Mouse (Mus musculus): ENCODE results near the gene Aoc1. TPM values are rescaled to one million over a fixed set of nuclear protein-coding genes. Genes with fewer than 3 reads are reported as not detected.

Gene Aoc1
- polyA plus RNA-seq, 1 experiment from 2014 or later = not detected

DNA sequence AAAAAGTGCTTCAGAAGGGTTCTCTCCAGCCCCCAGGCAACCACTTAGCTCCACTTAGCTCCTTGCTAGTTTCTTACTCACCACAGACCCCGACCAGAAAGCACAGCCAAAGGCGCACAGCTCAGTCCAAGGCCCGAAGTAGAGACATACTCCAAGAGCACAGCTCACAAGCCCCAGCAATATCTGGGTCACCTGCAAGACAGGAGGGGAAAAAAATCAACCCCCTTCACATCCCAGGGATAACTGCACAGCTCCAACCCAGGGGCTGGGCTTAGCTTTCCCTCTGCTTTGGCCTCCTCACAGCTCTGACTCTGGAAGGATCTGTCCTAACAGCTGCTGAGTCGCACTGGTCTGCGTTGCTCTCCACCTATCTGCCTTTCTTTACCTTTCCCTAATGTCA, 36.5 kb upstream of the Aoc1 start:
- Histone ChIP-seq H3K4me2 (no peak overlapping the region), H3K4me1 (ENCODE audit: control insufficient read depth, insufficient read depth, low read length) (peaks cover 10% of the 10 kb centered on the region; the same call in 1 of the 2 replicates), H3K27me3 (ENCODE audit: control insufficient read depth, insufficient read depth, low read length) (no peaks in the 10 kb centered on the region), H3K36me3 (ENCODE audit: control insufficient read depth, insufficient read depth, low read length) (peaks cover 38% of the 10 kb centered on the region), H3K9ac (ENCODE audit: low read depth, low read length) (no peak overlapping the region), H3K27ac (ENCODE audit: low read depth, low read length) (no peak overlapping the region), H3K4me3 (ENCODE audit: low read depth, low read length) (no peak overlapping the region), H3K9me3 (replicated peaks; ENCODE audit: control insufficient read depth, low read length) (no peaks in the 10 kb centered on the region)
- ATAC-seq (replicated peaks; ENCODE audit: insufficient number of reproducible peaks, low FRiP score, low TSS enrichment) = no peak
- WGBS (ENCODE audit: insufficient replicate concordance) = 82% methylated on average over 5 of the region's 5 CpGs

DNA sequence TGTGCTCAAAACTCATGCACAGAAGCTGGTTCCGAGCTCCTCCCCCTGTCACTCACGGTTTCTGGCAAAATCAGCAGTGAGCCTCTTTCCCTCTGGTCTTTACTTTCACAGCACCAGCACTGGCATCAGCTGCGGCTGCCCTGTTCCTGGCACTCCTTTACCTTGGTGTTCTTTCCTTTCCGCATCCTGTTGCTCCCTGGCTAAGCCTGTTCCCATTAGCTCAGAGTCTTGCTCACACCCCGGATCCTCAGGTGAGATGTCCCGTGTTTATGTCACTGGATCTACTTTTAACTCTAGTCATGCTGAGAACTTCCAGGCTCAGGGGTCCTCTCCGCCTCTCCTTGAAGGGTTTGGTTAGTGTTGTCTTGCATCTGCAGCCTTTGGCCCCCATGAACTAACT, 35.2 kb upstream of the Aoc1 start:
- no peak overlapping the region for H3K4me2 ChIP-seq
- peaks cover 35% of the 10 kb centered on the region for H3K36me3 ChIP-seq (ENCODE audit: control insufficient read depth, insufficient read depth, low read length)
- 72% methylated on average over 7 of the region's 7 CpGs for WGBS (ENCODE audit: insufficient replicate concordance)
- H3K4me1 ChIP-seq (ENCODE audit: control insufficient read depth, insufficient read depth, low read length) = peaks cover 19% of the 10 kb centered on the region
- H3K27ac ChIP-seq (ENCODE audit: low read depth, low read length) = no peak overlapping the region
- H3K27me3 ChIP-seq (ENCODE audit: control insufficient read depth, insufficient read depth, low read length) = no peaks in the 10 kb centered on the region
- no peak overlapping the region for H3K9ac ChIP-seq (ENCODE audit: low read depth, low read length)
- H3K4me3 ChIP-seq (ENCODE audit: low read depth, low read length) = no peak overlapping the region
- no peaks in the 10 kb centered on the region for H3K9me3 ChIP-seq (replicated peaks; ENCODE audit: control insufficient read depth, low read length)
- ATAC-seq (replicated peaks; ENCODE audit: insufficient number of reproducible peaks, low FRiP score, low TSS enrichment) = no peak

DNA sequence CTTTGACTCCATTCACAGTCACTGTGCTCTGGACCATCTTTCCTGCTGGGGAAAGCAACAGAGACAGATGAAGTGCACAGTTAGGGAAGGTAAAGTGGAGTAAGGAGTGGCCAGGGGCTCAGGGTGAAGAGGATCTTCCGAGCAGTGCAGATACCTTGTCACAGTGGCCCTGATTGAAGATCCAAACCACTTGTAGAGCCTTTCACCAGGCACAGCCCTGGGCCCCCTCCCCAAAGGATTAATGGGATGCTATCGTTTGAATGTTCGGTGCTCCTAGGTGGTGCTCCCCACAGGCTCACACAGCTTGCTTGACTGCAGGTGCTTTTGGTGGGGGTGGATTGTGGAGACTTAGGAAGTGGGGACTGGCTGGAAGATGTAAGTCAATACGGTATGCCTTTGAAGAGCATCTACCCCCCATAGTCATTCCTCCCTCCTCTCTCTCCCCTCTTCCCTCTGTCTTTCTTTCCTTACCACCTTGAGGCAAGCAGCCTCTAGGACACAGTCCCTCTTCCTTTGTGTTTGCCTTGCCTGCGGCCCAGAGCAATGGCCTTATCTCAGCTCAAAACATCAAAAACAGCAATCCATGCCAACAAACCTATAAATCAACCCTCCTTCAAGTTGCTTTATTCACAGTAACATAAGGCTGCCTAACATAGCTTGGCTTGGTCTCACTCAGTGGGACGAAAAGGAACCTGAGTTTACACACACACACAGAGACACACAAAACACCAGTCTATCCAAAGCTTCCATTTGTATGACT, 34.2 kb upstream of the Aoc1 start:
- WGBS (ENCODE audit: insufficient replicate concordance) = 70% methylated on average over 6 of the region's 6 CpGs
- no peak overlapping the region for H3K9ac ChIP-seq (ENCODE audit: low read depth, low read length)
- ATAC-seq (replicated peaks; ENCODE audit: insufficient number of reproducible peaks, low FRiP score, low TSS enrichment) = no peak
- H3K4me3 ChIP-seq (ENCODE audit: low read depth, low read length) = no peak overlapping the region
- peaks cover 19% of the 10 kb centered on the region for H3K4me1 ChIP-seq (ENCODE audit: control insufficient read depth, insufficient read depth, low read length)
- peak overlapping the region; percentile 86; the same call in 1 of the 2 replicates for H3K4me2 ChIP-seq
- no peaks in the 10 kb centered on the region for H3K9me3 ChIP-seq (replicated peaks; ENCODE audit: control insufficient read depth, low read length)
- H3K27ac ChIP-seq (ENCODE audit: low read depth, low read length) = no peak overlapping the region
- H3K36me3 ChIP-seq (ENCODE audit: control insufficient read depth, insufficient read depth, low read length) = peaks cover 32% of the 10 kb centered on the region
- H3K27me3 ChIP-seq (ENCODE audit: control insufficient read depth, insufficient read depth, low read length) = no peaks in the 10 kb centered on the region

DNA sequence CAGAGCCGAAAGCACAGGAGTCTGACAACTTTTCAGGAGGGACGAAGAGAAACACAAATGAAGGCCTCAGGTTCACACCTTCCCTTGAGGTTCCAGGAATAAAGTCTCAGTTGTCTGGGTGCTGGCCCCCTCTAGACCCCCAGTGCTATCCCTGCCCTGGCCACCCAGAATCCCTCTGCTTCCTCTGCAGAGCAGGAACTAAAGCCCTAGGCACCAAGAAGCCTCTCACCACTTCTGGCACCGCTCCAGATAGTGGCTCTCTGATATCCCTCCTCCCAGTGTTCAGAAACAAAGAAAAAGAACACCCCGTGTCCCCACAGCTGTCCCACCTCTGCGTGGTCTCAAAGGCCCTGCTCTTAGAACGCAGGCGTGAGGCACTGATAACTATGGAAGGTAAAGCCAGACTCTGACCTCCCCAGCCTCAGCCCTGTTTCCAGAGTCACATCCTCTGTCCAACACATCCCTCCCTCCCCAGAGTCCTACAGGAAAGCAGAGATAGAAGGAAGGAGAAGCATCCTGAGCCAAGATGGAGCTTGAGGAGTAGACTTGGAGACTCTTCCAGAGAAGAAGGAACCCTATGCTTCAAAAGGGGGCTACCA, 32.2 kb upstream of the Aoc1 start, which contains the start of gene Tmem176a:
Gene Tmem176a (plus strand): TSS at position 549 of the 599 bp plus-strand sequence.
- H3K27me3 ChIP-seq (ENCODE audit: control insufficient read depth, insufficient read depth, low read length) = no peaks in the 10 kb centered on the region
- H3K9me3 ChIP-seq (replicated peaks; ENCODE audit: control insufficient read depth, low read length) = no peaks in the 10 kb centered on the region
- H3K4me1 ChIP-seq (ENCODE audit: control insufficient read depth, insufficient read depth, low read length) = peaks cover 19% of the 10 kb centered on the region
- peak within 1 kb of the TSS; percentile 86 for H3K4me2 ChIP-seq
- peak within 1 kb of the TSS; percentile 78 for H3K9ac ChIP-seq (ENCODE audit: low read depth, low read length)
- ATAC-seq (replicated peaks; ENCODE audit: insufficient number of reproducible peaks, low FRiP score, low TSS enrichment) = peak; percentile 37
- H3K36me3 ChIP-seq (ENCODE audit: control insufficient read depth, insufficient read depth, low read length) = peaks cover 20% of the 10 kb centered on the region
- peak within 1 kb of the TSS; percentile 95 for H3K27ac ChIP-seq (ENCODE audit: low read depth, low read length)
- peak within 1 kb of the TSS; percentile 62 for H3K4me3 ChIP-seq (ENCODE audit: low read depth, low read length)
- whole genome bisulfite sequencing (ENCODE audit: insufficient replicate concordance) = 12% methylated on average over 7 of the region's 7 CpGs

DNA sequence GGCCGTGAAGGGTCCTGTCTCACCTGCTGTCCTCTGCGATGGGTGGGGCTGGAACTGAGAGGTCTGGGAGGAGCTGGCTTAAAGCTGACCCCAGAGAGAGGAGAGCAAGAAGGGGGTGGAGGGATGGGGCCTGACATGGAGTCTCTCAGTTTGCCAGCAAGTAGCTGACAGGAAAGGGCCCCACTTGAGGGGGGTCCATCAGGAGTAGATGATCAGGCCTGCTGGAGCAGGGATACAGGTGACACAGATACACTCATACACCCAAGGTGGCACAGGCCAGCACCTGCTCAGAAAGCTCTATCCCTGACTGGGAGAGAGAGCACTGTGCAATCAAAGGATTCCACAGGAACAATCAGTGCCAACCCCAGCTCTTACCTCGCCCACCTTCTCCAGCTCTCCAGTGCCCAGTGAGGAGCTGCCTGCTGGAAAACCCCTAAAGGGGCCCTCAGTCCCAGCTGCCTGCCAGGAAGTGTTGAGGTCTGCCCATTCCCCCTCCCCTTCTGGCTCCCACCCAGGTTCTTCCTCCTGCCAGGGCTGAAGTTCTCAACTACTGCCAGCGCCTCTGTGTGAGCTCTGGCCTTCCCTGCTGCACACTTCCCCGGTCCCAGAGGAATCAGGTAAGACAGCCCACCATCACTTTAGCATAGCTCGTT, 31.6 kb upstream of the Aoc1 start, which contains the start of gene Tmem176b:
Gene Tmem176b (minus strand): TSS at position 524 of the 653 bp plus-strand sequence.
- H3K27me3 ChIP-seq (ENCODE audit: control insufficient read depth, insufficient read depth, low read length) = no peaks in the 10 kb centered on the region
- peak within 1 kb of the TSS; percentile 86 for H3K4me2 ChIP-seq
- H3K4me1 ChIP-seq (ENCODE audit: control insufficient read depth, insufficient read depth, low read length) = peaks cover 19% of the 10 kb centered on the region
- H3K36me3 ChIP-seq (ENCODE audit: control insufficient read depth, insufficient read depth, low read length) = peaks cover 16% of the 10 kb centered on the region
- peak; percentile 87 for ATAC-seq (replicated peaks; ENCODE audit: insufficient number of reproducible peaks, low FRiP score, low TSS enrichment)
- WGBS (ENCODE audit: insufficient replicate concordance) = 5% methylated on average over 6 of the region's 6 CpGs
- peak within 1 kb of the TSS; percentile 62 for H3K4me3 ChIP-seq (ENCODE audit: low read depth, low read length)
- H3K9me3 ChIP-seq (replicated peaks; ENCODE audit: control insufficient read depth, low read length) = no peaks in the 10 kb centered on the region
- peak within 1 kb of the TSS; percentile 95 for H3K27ac ChIP-seq (ENCODE audit: low read depth, low read length)
- H3K9ac ChIP-seq (ENCODE audit: low read depth, low read length) = peak within 1 kb of the TSS; percentile 78

DNA sequence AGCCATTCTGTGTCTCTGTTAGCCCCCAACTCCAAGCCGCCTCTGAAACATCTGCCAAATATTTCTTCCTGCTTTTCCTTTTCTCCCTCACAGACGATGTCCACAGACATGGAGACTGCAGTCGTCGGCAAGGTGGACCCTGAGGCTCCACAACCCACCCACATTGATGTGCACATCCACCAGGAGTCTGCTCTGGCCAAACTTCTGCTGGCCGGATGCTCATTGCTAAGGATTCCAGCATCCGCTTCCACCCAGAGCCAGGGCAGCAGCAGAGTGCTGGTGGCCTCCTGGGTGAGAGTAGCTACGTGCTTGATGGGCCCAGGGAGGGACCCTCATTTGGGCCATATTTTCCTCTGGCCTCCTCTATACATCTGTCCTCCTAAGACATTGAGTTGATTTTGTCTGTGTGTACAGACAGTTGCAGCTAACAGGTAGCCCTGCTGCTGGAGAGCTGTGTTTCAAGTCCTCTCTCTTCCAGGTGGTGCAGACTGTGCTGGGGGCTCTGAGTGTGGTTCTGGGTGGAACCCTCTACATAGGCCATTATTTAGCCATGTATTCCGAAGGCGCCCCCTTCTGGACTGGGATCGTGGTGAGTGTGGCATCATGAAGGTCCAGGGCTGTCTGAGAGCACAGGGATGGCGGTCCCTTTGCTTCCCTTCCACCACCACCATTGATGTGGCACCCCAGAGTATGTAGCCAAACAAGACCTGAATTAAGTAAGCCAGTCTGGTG, 30.4 kb upstream of the Aoc1 start:
- peak overlapping the region; percentile 86 for H3K4me2 ChIP-seq
- peak overlapping the region; percentile 35; the same call in 1 of the 2 replicates for H3K27ac ChIP-seq (ENCODE audit: low read depth, low read length)
- H3K27me3 ChIP-seq (ENCODE audit: control insufficient read depth, insufficient read depth, low read length) = no peaks in the 10 kb centered on the region
- peaks cover 19% of the 10 kb centered on the region for H3K4me1 ChIP-seq (ENCODE audit: control insufficient read depth, insufficient read depth, low read length)
- ATAC-seq (replicated peaks; ENCODE audit: insufficient number of reproducible peaks, low FRiP score, low TSS enrichment) = no peak
- peak overlapping the region; percentile 62 for H3K4me3 ChIP-seq (ENCODE audit: low read depth, low read length)
- H3K9ac ChIP-seq (ENCODE audit: low read depth, low read length) = peak overlapping the region; percentile 78; the same call in 1 of the 2 replicates
- WGBS (ENCODE audit: insufficient replicate concordance) = 64% methylated on average over 11 of the region's 11 CpGs
- H3K9me3 ChIP-seq (replicated peaks; ENCODE audit: control insufficient read depth, low read length) = no peaks in the 10 kb centered on the region
- peaks cover 13% of the 10 kb centered on the region for H3K36me3 ChIP-seq (ENCODE audit: control insufficient read depth, insufficient read depth, low read length)

DNA sequence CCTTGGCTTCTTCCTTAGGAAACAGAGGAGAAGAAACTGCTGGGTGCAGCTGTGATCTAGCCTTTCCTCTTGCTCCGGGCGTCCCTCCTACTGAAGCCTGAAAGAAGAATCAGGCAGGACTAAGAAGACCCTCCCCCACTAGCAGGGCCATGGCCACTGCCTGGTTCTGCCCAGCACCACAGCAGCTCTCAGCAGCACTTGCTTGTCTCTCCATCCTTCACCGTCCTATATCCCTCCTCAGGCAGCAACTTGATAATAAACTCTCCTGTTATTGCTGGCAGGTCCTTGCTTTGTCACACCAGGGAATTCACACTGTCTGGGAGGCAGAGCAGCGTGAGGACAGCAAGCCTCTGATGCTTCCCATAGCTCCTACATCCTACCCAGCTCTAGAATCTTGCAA, 27.6 kb upstream of the Aoc1 start:
- H3K4me3 ChIP-seq (ENCODE audit: low read depth, low read length) = no peak overlapping the region
- no peak overlapping the region for H3K27ac ChIP-seq (ENCODE audit: low read depth, low read length)
- H3K9ac ChIP-seq (ENCODE audit: low read depth, low read length) = no peak overlapping the region
- H3K9me3 ChIP-seq (replicated peaks; ENCODE audit: control insufficient read depth, low read length) = no peaks in the 10 kb centered on the region
- H3K36me3 ChIP-seq (ENCODE audit: control insufficient read depth, insufficient read depth, low read length) = peaks cover 5% of the 10 kb centered on the region; the same call in 1 of the 2 replicates
- no peak for ATAC-seq (replicated peaks; ENCODE audit: insufficient number of reproducible peaks, low FRiP score, low TSS enrichment)
- no peak overlapping the region for H3K4me2 ChIP-seq
- no peaks in the 10 kb centered on the region for H3K27me3 ChIP-seq (ENCODE audit: control insufficient read depth, insufficient read depth, low read length)
- peaks cover 10% of the 10 kb centered on the region for H3K4me1 ChIP-seq (ENCODE audit: control insufficient read depth, insufficient read depth, low read length)
- 58% methylated on average over 4 of the region's 4 CpGs for WGBS (ENCODE audit: insufficient replicate concordance)

Measured in heart, embryonic 11.5 days (tissue).